Mouse (Mus musculus) gastrocnemius, postnatal 14 days (tissue): ENCODE data around the gene Fam217b. TPM values are rescaled to one million over a fixed set of nuclear protein-coding genes. Genes with fewer than 3 reads are reported as not detected.

Experiments used
- DNase-seq: peaks from one replicate; pipeline ENCODE4 v3.0.0; 2021; ENCODE audit warnings: mixed read lengths
- intact Hi-C: fragments of 180-260 bp; cut with DNase I; formaldehyde crosslinking; loops from one replicate; pipeline ENCODE4 v1.15.1; 2025; ENCODE audit warnings: low total_unique reads
- long read RNA-seq, 2 experiments: library from polyadenylated mRNA; stranded (forward); transcript quantifications; one replicate each; pipeline ENCODE4 v2.0.0; 2021
- total RNA-seq, 2 experiments: library from RNA; stranded (reverse); gene quantifications; 2 replicates each; pipeline ENCODE4 v1.2.3; 2021

The Fam217b gene
- total RNA-seq, result 1 to 10 TPM; 3.6 to 4.6 TPM
- long read RNA-seq, experiment 1, full-length matches to known transcripts, result 1 of 1 reads
- long read RNA-seq, experiment 1, partial matches to known transcripts, result 0 of 1 reads
- long read RNA-seq, experiment 1, other reads (novel, unspliced or antisense), result 0 of 1 reads
- long read RNA-seq, experiment 2, full-length matches to known transcripts, result 3 of 4 reads
- long read RNA-seq, experiment 2, partial matches to known transcripts, result 0 of 4 reads
- long read RNA-seq, experiment 2, other reads (novel, unspliced or antisense), result 1 of 4 reads

GRCm38 (mm10) chr2:178414261-178415149 lies at the start of gene Fam217b, which contains the start of gene Ppp1r3d:
Gene Fam217b (plus strand): TSS chr2:178414524.
Gene Ppp1r3d (minus strand): TSS chr2:178414472.
- DNase-seq, result peak; percentile 72
- intact Hi-C loops, result no loop called here

GRCm38 (mm10) chr2:178407053-178407815 lies 7.1 kb upstream of the Fam217b start, which contains the start of gene Sycp2:
Gene Sycp2 (minus strand): TSS chr2:178407685.
- intact Hi-C loops, result no loop called here
- no peak for DNase-seq

GRCm38 (mm10) chr2:178409024-178409423 lies 5.3 kb upstream of the Fam217b start:
- intact Hi-C loops, result no loop called here

GRCm38 (mm10) chr2:178410286-178410685 lies 4.0 kb upstream of the Fam217b start:
- no peak for DNase-seq
- intact Hi-C loops, result no loop called here

More at GRCm38 (mm10) chr2:178409024-178409423, 5.3 kb upstream of the Fam217b start:
- DNase-seq, result no peak

GRCm38 (mm10) chr2:178412598-178412997 lies 1.7 kb upstream of the Fam217b start:
- DNase-seq, result peak; percentile 65
- intact Hi-C loops, result no loop called here

GRCm38 (mm10) chr2:178413081-178413480 lies 1.2 kb upstream of the Fam217b start:
- intact Hi-C loops, result no loop called here
- DNase-seq, result no peak

GRCm38 (mm10) chr2:178413481-178414260 lies 653 bp upstream of the Fam217b start:
- DNase-seq, result peak; percentile 25
- intact Hi-C loops, result no loop called here

- DNase-seq, result no peak
- intact Hi-C loops, result no loop called here
These were observed 775 bp downstream of the Fam217b start for GRCm38 (mm10) chr2:178415150-178415448.

GRCm38 (mm10) chr2:178416427-178416826 lies 2.1 kb downstream of the Fam217b start:
- DNase-seq, result no peak
- intact Hi-C loops, result no loop called here

GRCm38 (mm10) chr2:178416970-178417369 lies 2.6 kb downstream of the Fam217b start:
- intact Hi-C loops, result no loop called here
- no peak for DNase-seq

GRCm38 (mm10) chr2:178420576-178420975 lies 6.3 kb downstream of the Fam217b start:
- no peak for DNase-seq
- intact Hi-C loops, result no loop called here

GRCm38 (mm10) chr2:178421603-178422002 lies 7.3 kb downstream of the Fam217b start:
- intact Hi-C loops, result no loop called here
- DNase-seq, result no peak

GRCm38 (mm10) chr2:178422186-178422585 lies 7.9 kb downstream of the Fam217b start:
- intact Hi-C loops, result no loop called here

GRCm38 (mm10) chr2:178423223-178423622 lies 8.9 kb downstream of the Fam217b start:
- no peak for DNase-seq
- intact Hi-C loops, result no loop called here

More at GRCm38 (mm10) chr2:178422186-178422585, 7.9 kb downstream of the Fam217b start:
- DNase-seq, result no peak

- intact Hi-C loops, result loop anchor here (5.0 kb wide), 1 partner anchor 66 kb away; no protein-coding TSS in a partner anchor
- no peak for DNase-seq
These were observed 11.9 kb downstream of the Fam217b start for GRCm38 (mm10) chr2:178426229-178426628.

- no peak for DNase-seq
- intact Hi-C loops, result loop anchor here (5.0 kb wide), 1 partner anchor 65 kb away; no protein-coding TSS in a partner anchor
These were observed 12.9 kb downstream of the Fam217b start for GRCm38 (mm10) chr2:178427181-178427580.

- DNase-seq, result no peak
- intact Hi-C loops, result loop anchor here (5.0 kb wide), 1 partner anchor 64 kb away; no protein-coding TSS in a partner anchor
These were observed 13.9 kb downstream of the Fam217b start for GRCm38 (mm10) chr2:178428183-178428582.

GRCm38 (mm10) chr2:178428676-178429075 lies 14.4 kb downstream of the Fam217b start:
- no peak for DNase-seq
- intact Hi-C loops, result loop anchor here (5.0 kb wide), 1 partner anchor 64 kb away; no protein-coding TSS in a partner anchor

GRCm38 (mm10) chr2:178429426-178429825 lies 15.1 kb downstream of the Fam217b start:
- intact Hi-C loops, result loop anchor here (5.0 kb wide), 1 partner anchor 63 kb away; no protein-coding TSS in a partner anchor
- DNase-seq, result no peak
